Mouse (Mus musculus) G1E (cell line): ENCODE results near the gene Tff1. TPM values are rescaled to one million over a fixed set of nuclear protein-coding genes. Genes with fewer than 3 reads are reported as not detected.
A peak's percentile ranks its signal among the peaks of the same experiment; 100 is the strongest.

Source experiments
- ATAC-seq: 2 replicates; pipeline ENCODE4 v1.8.0; 2016; ENCODE audit warnings: mild to moderate bottlenecking; ENCODE audit not compliant: insufficient number of reproducible peaks, poor library complexity, low FRiP score, severe bottlenecking; ENCODE audit errors: extremely low read depth
- DNase-seq: peaks from one replicate; pipeline ENCODE4 v3.0.0; 2012; ENCODE audit warnings: low spot score
- H3K27me3 ChIP-seq: 2 replicates; pipeline ENCODE4 v1.6.1; 2012; ENCODE audit warnings: mild to moderate bottlenecking, low read length, inconsistent platforms; ENCODE audit not compliant: insufficient read depth
- H3K36me3 ChIP-seq: replicated peaks from 2 replicates; pipeline ENCODE3; 2012; ENCODE audit warnings: mild to moderate bottlenecking, inconsistent platforms
- H3K4me1 ChIP-seq: 2 replicates; pipeline ENCODE4 v1.6.1; 2012; ENCODE audit warnings: low read depth, low read length, inconsistent platforms, mixed read lengths; ENCODE audit not compliant: insufficient read depth
- H3K4me3 ChIP-seq: 2 replicates; pipeline ENCODE4 v1.5.1; 2012; ENCODE audit warnings: low read depth, mild to moderate bottlenecking, inconsistent platforms, low read length, moderate library complexity, mixed read lengths
- H3K9me3 ChIP-seq: replicated peaks from 2 replicates; pipeline ENCODE4 v1.6.1; 2012; ENCODE audit warnings: inconsistent platforms
- CTCF ChIP-seq: IDR thresholded peaks from 2 replicates; pipeline ENCODE4 v1.5.1; 2012; ENCODE audit warnings: low read depth, low read length, inconsistent platforms, mixed read lengths
- GATA1 ChIP-seq: IDR thresholded peaks from 2 replicates; pipeline ENCODE4 v1.6.1; 2012; ENCODE audit warnings: borderline replicate concordance, low read length, inconsistent platforms, mixed read lengths
- GATA2 ChIP-seq: IDR thresholded peaks from 2 replicates; pipeline ENCODE4 v1.6.1; 2012; ENCODE audit warnings: low read depth, low read length, inconsistent platforms, borderline replicate concordance
- POLR2AphosphoS5 ChIP-seq: IDR thresholded peaks from 2 replicates; pipeline ENCODE4 v1.6.1; 2012; ENCODE audit warnings: low read depth, low read length, inconsistent platforms; ENCODE audit not compliant: insufficient replicate concordance
- TAL1 ChIP-seq: conservative IDR thresholded peaks from 2 replicates; pipeline ENCODE4 v1.6.1; 2012; ENCODE audit warnings: low read depth, low read length, inconsistent platforms, mixed read lengths
- polyA plus RNA-seq: library from polyadenylated mRNA; stranded (reverse); fragments of >175 nt; gene quantifications from 2 replicates; pipeline ENCODE4 v1.2.3, GENCODE M21; 2012
- total RNA-seq, 2 experiments: library from RNA; stranded (forward) in 1 of 2; stranded (reverse) in 1 of 2; fragments of 200-1000 nt in 1 of 2; fragments of >200 nt in 1 of 2; fragmentation: Nextera tagmentation in 1 of 2; gene quantifications; 2 replicates each; pipeline ENCODE4 v1.2.3; 2014 to 2017

The Tff1 gene
- total and polyA plus RNA-seq, 3 experiments = not detected

GRCm38 (mm10) chr17:31129452-31129851, 35.6 kb downstream of the Tff1 start, which contains the start of gene Tff3:
Gene Tff3 (minus strand): TSS chr17:31129646.
- ATAC-seq (no peak), DNase-seq (no peak)
- no peak for TF ChIP-seq POLR2AphosphoS5
- no peak for TF ChIP-seq GATA1
- TF ChIP-seq CTCF = no peak
- TF ChIP-seq GATA2 = no peak
- no peak for TF ChIP-seq TAL1
- peaks cover 76% of the 10 kb centered on the region for H3K9me3 ChIP-seq
- H3K4me3 ChIP-seq = no peak within 1 kb of the TSS
- no peaks in the 10 kb centered on the region for H3K27me3 ChIP-seq
- H3K4me1 ChIP-seq = no peaks in the 10 kb centered on the region
- no peaks in the 10 kb centered on the region for H3K36me3 ChIP-seq

- no peak for TF ChIP-seq POLR2AphosphoS5
- no peak for TF ChIP-seq GATA1
- TF ChIP-seq GATA2 = no peak
- TF ChIP-seq CTCF = no peak
- TF ChIP-seq TAL1 = no peak
- H3K9me3 ChIP-seq = peaks cover 75% of the 10 kb centered on the region
- no peaks in the 10 kb centered on the region for H3K27me3 ChIP-seq
- no peak overlapping the region for H3K4me3 ChIP-seq
- no peak for ATAC-seq
- DNase-seq = no peak
- no peaks in the 10 kb centered on the region for H3K36me3 ChIP-seq
- no peaks in the 10 kb centered on the region for H3K4me1 ChIP-seq
Measured at GRCm38 (mm10) chr17:31128708-31129318, 36.3 kb downstream of the Tff1 start.

GRCm38 (mm10) chr17:31125548-31126266, 39.4 kb downstream of the Tff1 start:
- Histone ChIP-seq H3K4me1 (no peaks in the 10 kb centered on the region), H3K27me3 (no peaks in the 10 kb centered on the region), H3K9me3 (peaks cover 78% of the 10 kb centered on the region), H3K4me3 (0 out of 2 replicates have a peak overlapping the region, but pooled peaks have one; percentile 1), H3K36me3 (no peaks in the 10 kb centered on the region)
- ATAC-seq (no peak), DNase-seq (no peak)
- TF ChIP-seq GATA1 = no peak
- TF ChIP-seq POLR2AphosphoS5 = no peak
- TF ChIP-seq TAL1 = no peak
- TF ChIP-seq GATA2 = no peak
- no peak for TF ChIP-seq CTCF

GRCm38 (mm10) chr17:31121975-31122374, 43.1 kb downstream of the Tff1 start:
- Histone ChIP-seq H3K4me1 (no peaks in the 10 kb centered on the region), H3K4me3 (no peak overlapping the region), H3K36me3 (no peaks in the 10 kb centered on the region), H3K9me3 (peaks cover 78% of the 10 kb centered on the region), H3K27me3 (no peaks in the 10 kb centered on the region)
- no peak for TF ChIP-seq POLR2AphosphoS5
- no peak for TF ChIP-seq TAL1
- ATAC-seq (no peak), DNase-seq (no peak)

- H3K4me3 ChIP-seq = no peak overlapping the region
- H3K27me3 ChIP-seq = no peaks in the 10 kb centered on the region
- DNase-seq = no peak
- peaks cover 73% of the 10 kb centered on the region for H3K9me3 ChIP-seq
- no peaks in the 10 kb centered on the region for H3K4me1 ChIP-seq
- no peaks in the 10 kb centered on the region for H3K36me3 ChIP-seq
- TF ChIP-seq CTCF (no peak), GATA1 (no peak), GATA2 (no peak), TAL1 (no peak), POLR2AphosphoS5 (no peak)
- no peak for ATAC-seq
Measured at GRCm38 (mm10) chr17:31119429-31119828, 45.6 kb downstream of the Tff1 start.

- no peaks in the 10 kb centered on the region for H3K36me3 ChIP-seq
- ATAC-seq (no peak), DNase-seq (no peak)
- H3K9me3 ChIP-seq = peaks cover 81% of the 10 kb centered on the region
- no peak overlapping the region for H3K4me3 ChIP-seq
- H3K27me3 ChIP-seq = no peaks in the 10 kb centered on the region
- no peaks in the 10 kb centered on the region for H3K4me1 ChIP-seq
- TF ChIP-seq CTCF (no peak), POLR2AphosphoS5 (no peak), TAL1 (no peak), GATA1 (no peak)
Measured at GRCm38 (mm10) chr17:31117946-31118345, 47.1 kb downstream of the Tff1 start.
